Comparison of ENCODE assay signal across 15 mouse cellular contexts in genomic region chr2:156664993-156665518, GRCm38 (mm10). TPM values are rescaled to one million over a fixed set of nuclear protein-coding genes. Genes with fewer than 3 reads are reported as not detected.
DNase-seq lines count a peak whose midpoint lies in the region; ATAC-seq and TF ChIP-seq lines count a peak whose summit lies in the region.
"Had no signal": no experiment of that assay in that cellular context is flagged by ENCODE, and none has a peak within 500 bp of the region (broad histone marks: within the 10 kb centered on the region; RNA-seq: fewer than 3 reads in every experiment).

No protein-coding gene starts in this region.

- no peak for TF ChIP-seq CTCF in layer of hippocampus, adult 2 months (conservative IDR thresholded peaks at IDR 0.05)

- H3K4me3 ChIP-seq in midbrain, embryonic 10.5 days, result no peak overlapping the region
- no peak overlapping the region for H3K4me3 ChIP-seq in midbrain, embryonic 14.5 days (replicated peaks; ENCODE audit: low read depth, low read length)
- no peak overlapping the region for H3K4me3 ChIP-seq in layer of hippocampus, adult 2 months
- H3K4me3 ChIP-seq: gastrocnemius, adult 2 months; neural tube, embryonic 13.5 days had no signal

- H3K4me2 ChIP-seq in midbrain, embryonic 14.5 days (ENCODE audit: low read length), result no peak overlapping the region
- H3K4me2 ChIP-seq: neural tube, embryonic 13.5 days had no signal

- DNase-seq in layer of hippocampus, adult 11-12 months (ENCODE audit: low spot score), result peak; percentile 28
- DNase-seq in layer of hippocampus, adult 9-10 months (ENCODE audit: low spot score), result no peak
- DNase-seq in midbrain, embryonic 10.5 days (ENCODE audit: low spot score), result no peak
- no peak for DNase-seq in midbrain, embryonic 14.5 days
- DNase-seq in layer of hippocampus, adult 2 months (ENCODE audit: low spot score in 2 of 2), result peak in 1 of 2 experiments; percentile 26
- peak; percentile 52 to 55 for DNase-seq in right cerebral cortex, postnatal 36 days (ENCODE audit: low spot score in 2 of 2)
- DNase-seq in embryo, embryonic 10.5 days (ENCODE audit: low spot score), result no peak
- no peak for DNase-seq in cerebellum, postnatal 10 days
- DNase-seq: adrenal gland, postnatal 25 days; embryo, embryonic 11 days; gastrocnemius, adult 2 months; heart, postnatal 10 days had no signal

- ATAC-seq in midbrain, embryonic 14.5 days (ENCODE audit: low FRiP score, low TSS enrichment), result no peak

- H3K4me1 ChIP-seq in midbrain, embryonic 10.5 days, result peaks cover 16% of the 10 kb centered on the region
- H3K4me1 ChIP-seq in midbrain, embryonic 14.5 days (ENCODE audit: control insufficient read depth, insufficient read depth, low read length), result peaks cover 8% of the 10 kb centered on the region; the same call in 1 of the 2 replicates

- H3K9ac ChIP-seq in midbrain, embryonic 14.5 days (replicated peaks; ENCODE audit: low read length), result no peak overlapping the region
- H3K9ac ChIP-seq: neural tube, embryonic 13.5 days had no signal

- H3K27me3 ChIP-seq in midbrain, embryonic 10.5 days (ENCODE audit: low read depth, poor library complexity, severe bottlenecking), result no peaks in the 10 kb centered on the region
- no peaks in the 10 kb centered on the region for H3K27me3 ChIP-seq in midbrain, embryonic 14.5 days (ENCODE audit: control insufficient read depth, insufficient read depth, low read length)
- H3K27me3 ChIP-seq: neural tube, embryonic 13.5 days had no signal

- H3K36me3 ChIP-seq in midbrain, embryonic 10.5 days, result no peaks in the 10 kb centered on the region
- no peaks in the 10 kb centered on the region for H3K36me3 ChIP-seq in midbrain, embryonic 14.5 days (ENCODE audit: control insufficient read depth, insufficient read depth, low read length)
- H3K36me3 ChIP-seq: G1E; neural tube, embryonic 13.5 days had no signal

- H3K9me3 ChIP-seq in midbrain, embryonic 10.5 days (replicated peaks), result no peaks in the 10 kb centered on the region
- no peaks in the 10 kb centered on the region for H3K9me3 ChIP-seq in midbrain, embryonic 14.5 days (ENCODE audit: control insufficient read depth, low read length)
- H3K9me3 ChIP-seq: G1E; neural tube, embryonic 13.5 days had no signal

- H3K27ac ChIP-seq in midbrain, embryonic 10.5 days (replicated peaks), result 0 out of 2 replicates have a peak overlapping the region, but pooled peaks have one; percentile 14
- H3K27ac ChIP-seq in midbrain, embryonic 14.5 days (replicated peaks; ENCODE audit: low read depth, low read length), result no peak overlapping the region
- peak overlapping the region; percentile 43 for H3K27ac ChIP-seq in layer of hippocampus, adult 2 months
- H3K27ac ChIP-seq: gastrocnemius, adult 2 months; macrophage; neural tube, embryonic 13.5 days had no signal

- WGBS in midbrain, embryonic 10.5 days, result 84% methylated on average over 8 of the region's 8 CpGs
- WGBS in midbrain, embryonic 14.5 days, result 81% methylated on average over 8 of the region's 8 CpGs

RNA-seq across cellular contexts. Expression of gene Dlgap4, which starts 51.6 kb away (rescaled TPM):
- polyA plus RNA-seq in midbrain, embryonic 10.5 days (2016; fragmentation: Nextera tagmentation; extraction: Ambion mirVana), result 128 and 146 TPM in 2 replicates
- 272 and 276 TPM in 2 replicates for polyA plus RNA-seq in midbrain, embryonic 14.5 days (2014; fragmentation: Nextera tagmentation; extraction: Ambion mirVana)
- total RNA-seq in layer of hippocampus, adult 2 months (2021), result 100 to 1,000 TPM; 194 to 198 TPM

Comparison
In these comparisons a context has a peak if more than half of its experiments do, and no peak if none do; other contexts are left out.
1. DNase-seq: peak in layer of hippocampus, adult 11-12 months (single experiment) and right cerebral cortex, postnatal 36 days (2 of 2); none in layer of hippocampus, adult 9-10 months (single experiment), midbrain, embryonic 10.5 days (single experiment), midbrain, embryonic 14.5 days (single experiment), embryo, embryonic 10.5 days (single experiment) and cerebellum, postnatal 10 days (0 of 2).